Mouse (Mus musculus): ENCODE measurements around the gene Snx22. TPM values are rescaled to one million over a fixed set of nuclear protein-coding genes. Genes with fewer than 3 reads are reported as not detected.

The Snx22 gene
- polyA plus RNA-seq, 1 experiment from 2014 or later: 0.96 TPM

GRCm38 (mm10) chr9:66051493-66051892 is 18.0 kb downstream of the Snx22 start:
- no peak overlapping the region for H3K9ac ChIP-seq (ENCODE audit: low read length)
- H3K36me3 ChIP-seq (ENCODE audit: control insufficient read depth, insufficient read depth, low read length): no peaks in the 10 kb centered on the region
- WGBS: 65% methylated on average over 4 of the region's 4 CpGs
- H3K27ac ChIP-seq (ENCODE audit: low read depth): no peak overlapping the region
- H3K4me1 ChIP-seq (replicated peaks; ENCODE audit: control insufficient read depth, insufficient read depth, low read length): no peaks in the 10 kb centered on the region
- 0 out of 2 replicates have a peak, but pooled peaks cover 5% of the 10 kb centered on the region for H3K9me3 ChIP-seq (ENCODE audit: control insufficient read depth, low read length)
- ATAC-seq (replicated peaks; ENCODE audit: low FRiP score, low TSS enrichment, low read depth) (no peak), DNase-seq (ENCODE audit: low spot score) (no peak)
- no peaks in the 10 kb centered on the region for H3K27me3 ChIP-seq (replicated peaks; ENCODE audit: control insufficient read depth, insufficient read depth, low read length)
- no peak overlapping the region for H3K4me3 ChIP-seq (ENCODE audit: low read depth, low read length)
- H3K4me2 ChIP-seq (ENCODE audit: low read length): no peak overlapping the region

GRCm38 (mm10) chr9:66049931-66050601 is 19.5 kb downstream of the Snx22 start:
- Histone ChIP-seq H3K9me3 (ENCODE audit: control insufficient read depth, low read length) (0 out of 2 replicates have a peak, but pooled peaks cover 5% of the 10 kb centered on the region), H3K4me1 (replicated peaks; ENCODE audit: control insufficient read depth, insufficient read depth, low read length) (no peaks in the 10 kb centered on the region), H3K9ac (ENCODE audit: low read length) (no peak overlapping the region), H3K4me3 (ENCODE audit: low read depth, low read length) (no peak overlapping the region), H3K27ac (ENCODE audit: low read depth) (no peak overlapping the region), H3K27me3 (replicated peaks; ENCODE audit: control insufficient read depth, insufficient read depth, low read length) (no peaks in the 10 kb centered on the region), H3K36me3 (ENCODE audit: control insufficient read depth, insufficient read depth, low read length) (no peaks in the 10 kb centered on the region), H3K4me2 (ENCODE audit: low read length) (no peak overlapping the region)
- DNase-seq (ENCODE audit: low spot score) (no peak), ATAC-seq (replicated peaks; ENCODE audit: low FRiP score, low TSS enrichment, low read depth) (no peak)
- 74% methylated on average over 6 of the region's 6 CpGs for WGBS

- WGBS: 92% methylated on average over 3 of the region's 3 CpGs
- DNase-seq (ENCODE audit: low spot score): no peak
- no peak for ATAC-seq (replicated peaks; ENCODE audit: low FRiP score, low TSS enrichment, low read depth)
Observed at GRCm38 (mm10) chr9:66043241-66043640, 26.3 kb downstream of the Snx22 start.

GRCm38 (mm10) chr9:66042331-66042730 is 27.2 kb downstream of the Snx22 start:
- Histone ChIP-seq H3K9ac (ENCODE audit: low read length) (no peak overlapping the region), H3K27me3 (replicated peaks; ENCODE audit: control insufficient read depth, insufficient read depth, low read length) (no peaks in the 10 kb centered on the region), H3K4me3 (ENCODE audit: low read depth, low read length) (no peak overlapping the region), H3K4me2 (ENCODE audit: low read length) (no peak overlapping the region), H3K4me1 (replicated peaks; ENCODE audit: control insufficient read depth, insufficient read depth, low read length) (no peaks in the 10 kb centered on the region), H3K9me3 (ENCODE audit: control insufficient read depth, low read length) (no peaks in the 10 kb centered on the region), H3K36me3 (ENCODE audit: control insufficient read depth, insufficient read depth, low read length) (peaks cover 15% of the 10 kb centered on the region; the same call in 1 of the 2 replicates), H3K27ac (ENCODE audit: low read depth) (no peak overlapping the region)
- ATAC-seq (replicated peaks; ENCODE audit: low FRiP score, low TSS enrichment, low read depth) (no peak), DNase-seq (ENCODE audit: low spot score) (no peak)
- WGBS: 86% methylated on average over 4 of the region's 4 CpGs

More at GRCm38 (mm10) chr9:66043241-66043640, 26.3 kb downstream of the Snx22 start:
- Histone ChIP-seq H3K4me1 (replicated peaks; ENCODE audit: control insufficient read depth, insufficient read depth, low read length) (no peaks in the 10 kb centered on the region), H3K9ac (ENCODE audit: low read length) (no peak overlapping the region), H3K4me3 (ENCODE audit: low read depth, low read length) (no peak overlapping the region), H3K27me3 (replicated peaks; ENCODE audit: control insufficient read depth, insufficient read depth, low read length) (no peaks in the 10 kb centered on the region), H3K9me3 (ENCODE audit: control insufficient read depth, low read length) (no peaks in the 10 kb centered on the region), H3K36me3 (ENCODE audit: control insufficient read depth, insufficient read depth, low read length) (peaks cover 10% of the 10 kb centered on the region; the same call in 1 of the 2 replicates), H3K27ac (ENCODE audit: low read depth) (no peak overlapping the region), H3K4me2 (ENCODE audit: low read length) (no peak overlapping the region)

GRCm38 (mm10) chr9:66040801-66041200 is 28.7 kb downstream of the Snx22 start:
- Histone ChIP-seq H3K9me3 (ENCODE audit: control insufficient read depth, low read length) (no peaks in the 10 kb centered on the region), H3K9ac (ENCODE audit: low read length) (no peak overlapping the region), H3K36me3 (ENCODE audit: control insufficient read depth, insufficient read depth, low read length) (peaks cover 15% of the 10 kb centered on the region; the same call in 1 of the 2 replicates), H3K27ac (ENCODE audit: low read depth) (no peak overlapping the region), H3K4me3 (ENCODE audit: low read depth, low read length) (no peak overlapping the region), H3K27me3 (replicated peaks; ENCODE audit: control insufficient read depth, insufficient read depth, low read length) (no peaks in the 10 kb centered on the region), H3K4me1 (replicated peaks; ENCODE audit: control insufficient read depth, insufficient read depth, low read length) (no peaks in the 10 kb centered on the region), H3K4me2 (ENCODE audit: low read length) (no peak overlapping the region)
- WGBS: 83% methylated on average over 3 of the region's 3 CpGs
- DNase-seq (ENCODE audit: low spot score) (no peak), ATAC-seq (replicated peaks; ENCODE audit: low FRiP score, low TSS enrichment, low read depth) (no peak)

- no peaks in the 10 kb centered on the region for H3K9me3 ChIP-seq (ENCODE audit: control insufficient read depth, low read length)
- no peak for DNase-seq (ENCODE audit: low spot score)
- H3K27ac ChIP-seq (ENCODE audit: low read depth): no peak overlapping the region
- no peaks in the 10 kb centered on the region for H3K27me3 ChIP-seq (replicated peaks; ENCODE audit: control insufficient read depth, insufficient read depth, low read length)
- no peaks in the 10 kb centered on the region for H3K4me1 ChIP-seq (replicated peaks; ENCODE audit: control insufficient read depth, insufficient read depth, low read length)
- WGBS: 84% methylated on average over 4 of the region's 4 CpGs
- peaks cover 15% of the 10 kb centered on the region; the same call in 1 of the 2 replicates for H3K36me3 ChIP-seq (ENCODE audit: control insufficient read depth, insufficient read depth, low read length)
- H3K4me2 ChIP-seq (ENCODE audit: low read length): no peak overlapping the region
- H3K9ac ChIP-seq (ENCODE audit: low read length): no peak overlapping the region
- no peak for ATAC-seq (replicated peaks; ENCODE audit: low FRiP score, low TSS enrichment, low read depth)
- no peak overlapping the region for H3K4me3 ChIP-seq (ENCODE audit: low read depth, low read length)
Observed at GRCm38 (mm10) chr9:66039290-66039689, 30.2 kb downstream of the Snx22 start.

- no peaks in the 10 kb centered on the region for H3K27me3 ChIP-seq (replicated peaks; ENCODE audit: control insufficient read depth, insufficient read depth, low read length)
- peaks cover 17% of the 10 kb centered on the region; the same call in 1 of the 2 replicates for H3K36me3 ChIP-seq (ENCODE audit: control insufficient read depth, insufficient read depth, low read length)
- H3K4me3 ChIP-seq (ENCODE audit: low read depth, low read length): no peak overlapping the region
- no peak overlapping the region for H3K9ac ChIP-seq (ENCODE audit: low read length)
- WGBS: 95% methylated on average over 4 of the region's 4 CpGs
- H3K27ac ChIP-seq (ENCODE audit: low read depth): no peak overlapping the region
- no peak overlapping the region for H3K4me2 ChIP-seq (ENCODE audit: low read length)
- H3K4me1 ChIP-seq (replicated peaks; ENCODE audit: control insufficient read depth, insufficient read depth, low read length): no peaks in the 10 kb centered on the region
- no peaks in the 10 kb centered on the region for H3K9me3 ChIP-seq (ENCODE audit: control insufficient read depth, low read length)
- ATAC-seq (replicated peaks; ENCODE audit: low FRiP score, low TSS enrichment, low read depth) (no peak), DNase-seq (ENCODE audit: low spot score) (no peak)
Observed at GRCm38 (mm10) chr9:66038581-66038980, 30.9 kb downstream of the Snx22 start.

- Histone ChIP-seq H3K4me3 (ENCODE audit: low read depth, low read length) (no peak overlapping the region), H3K4me2 (ENCODE audit: low read length) (no peak overlapping the region), H3K9me3 (ENCODE audit: control insufficient read depth, low read length) (no peaks in the 10 kb centered on the region), H3K27ac (ENCODE audit: low read depth) (no peak overlapping the region), H3K36me3 (ENCODE audit: control insufficient read depth, insufficient read depth, low read length) (peaks cover 18% of the 10 kb centered on the region; the same call in 1 of the 2 replicates), H3K4me1 (replicated peaks; ENCODE audit: control insufficient read depth, insufficient read depth, low read length) (no peaks in the 10 kb centered on the region), H3K27me3 (replicated peaks; ENCODE audit: control insufficient read depth, insufficient read depth, low read length) (no peaks in the 10 kb centered on the region), H3K9ac (ENCODE audit: low read length) (no peak overlapping the region)
- ATAC-seq (replicated peaks; ENCODE audit: low FRiP score, low TSS enrichment, low read depth): no peak
- 76% methylated on average over 4 of the region's 4 CpGs for WGBS
- no peak for DNase-seq (ENCODE audit: low spot score)
Observed at GRCm38 (mm10) chr9:66038082-66038481, 31.4 kb downstream of the Snx22 start.

- Histone ChIP-seq H3K36me3 (ENCODE audit: control insufficient read depth, insufficient read depth, low read length) (peaks cover 36% of the 10 kb centered on the region), H3K27me3 (replicated peaks; ENCODE audit: control insufficient read depth, insufficient read depth, low read length) (no peaks in the 10 kb centered on the region), H3K9me3 (ENCODE audit: control insufficient read depth, low read length) (no peaks in the 10 kb centered on the region), H3K9ac (ENCODE audit: low read length) (no peak overlapping the region), H3K4me3 (ENCODE audit: low read depth, low read length) (no peak overlapping the region), H3K27ac (ENCODE audit: low read depth) (no peak overlapping the region), H3K4me1 (replicated peaks; ENCODE audit: control insufficient read depth, insufficient read depth, low read length) (no peaks in the 10 kb centered on the region), H3K4me2 (ENCODE audit: low read length) (no peak overlapping the region)
- DNase-seq (ENCODE audit: low spot score) (no peak), ATAC-seq (replicated peaks; ENCODE audit: low FRiP score, low TSS enrichment, low read depth) (no peak)
Observed at GRCm38 (mm10) chr9:66020601-66021000, 48.9 kb downstream of the Snx22 start.
